Mouse (Mus musculus) layer of hippocampus, adult 2 months (tissue): ENCODE data around the gene Agr2. TPM values are rescaled to one million over a fixed set of nuclear protein-coding genes. Genes with fewer than 3 reads are reported as not detected.

Experiments
- DNase-seq, 2 experiments: peaks; one replicate each; pipeline ENCODE4 v3.0.0; 2022; ENCODE audit warnings: low spot score in 2 of 2
- H3K27ac ChIP-seq: fragments of 200-600 bp; 2 replicates; pipeline ENCODE4 v1.8.1; 2022
- H3K4me3 ChIP-seq: fragments of 200-600 bp; 2 replicates; pipeline ENCODE4 v1.8.1; 2022; ENCODE audit warnings: mild to moderate bottlenecking
- CTCF ChIP-seq: fragments of 200-600 bp; conservative IDR thresholded peaks from 2 replicates; pipeline ENCODE4 v1.8.1; 2022; ENCODE audit warnings: antibody characterized with exemption, mild to moderate bottlenecking, moderate library complexity
- total RNA-seq, 2 experiments: library from RNA; stranded (reverse); gene quantifications; 2 replicates each; pipeline ENCODE4 v1.2.3; 2021

Agr2 gene
- total RNA-seq, 2 experiments from 2014 or later: not detected

- no peak for TF ChIP-seq CTCF
- H3K27ac ChIP-seq: no peak overlapping the region
- DNase-seq: no peak
Measured at GRCm38 (mm10) chr12:36050276-36050675, 57.6 kb downstream of the Agr2 start.

More at GRCm38 (mm10) chr12:36050276-36050675, 57.6 kb downstream of the Agr2 start:
- H3K4me3 ChIP-seq: no peak overlapping the region

Other genes with a start within 250 kb of the Agr2 start
- not detected for gene Agr3, start 67.3 kb upstream of the Agr2 start, total RNA-seq
- 100 to 1,000 TPM; 261 to 264 TPM for gene Tspan13, start 49.6 kb downstream of the Agr2 start, total RNA-seq
- gene Ankmy2, start 164.2 kb downstream of the Agr2 start, total RNA-seq: 10 to 100 TPM; 55.5 to 60.2 TPM
- 10 to 100 TPM; 57.4 to 62.5 TPM for gene Bzw2, start 165.2 kb downstream of the Agr2 start, total RNA-seq